Mouse (Mus musculus): ENCODE measurements at regions not wholly inside any gene's neighbourhood (a gene's known extent, or its start where the extent isn't known, plus 50 kb on each side); places are given as distances from the start of the nearest gene placed in this dataset.
"Not testable (repeated sequence)": the region's sequence is repeated elsewhere in the genome, so short reads cannot be mapped to it uniquely, and the experiment has no call there.

DNA sequence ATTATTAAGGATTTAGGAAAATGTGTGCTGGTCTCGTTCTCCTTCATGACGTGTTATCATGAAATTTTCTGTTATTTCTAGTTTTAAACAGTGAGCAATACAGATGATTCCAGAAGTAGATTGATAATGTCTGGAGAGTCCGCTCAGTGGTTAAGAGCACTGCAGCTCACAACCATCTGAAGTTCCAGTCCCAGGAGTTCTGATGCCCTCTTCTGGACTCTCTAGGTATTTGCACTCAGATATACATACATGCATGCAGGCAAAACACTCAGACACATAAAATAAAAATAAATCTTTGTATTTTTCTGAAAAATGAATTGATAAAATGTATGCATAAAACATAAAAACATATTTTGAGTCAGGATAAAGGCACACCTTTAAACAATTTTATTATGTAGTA is 570.1 kb upstream of the Chrm3 start:
- no peak for ATAC-seq
- H3K4me1 ChIP-seq (ENCODE audit: control insufficient read depth, insufficient read depth, low read depth, low read length), result no peaks in the 10 kb centered on the region
- 96% methylated on average over 3 of the region's 3 CpGs for WGBS

DNA sequence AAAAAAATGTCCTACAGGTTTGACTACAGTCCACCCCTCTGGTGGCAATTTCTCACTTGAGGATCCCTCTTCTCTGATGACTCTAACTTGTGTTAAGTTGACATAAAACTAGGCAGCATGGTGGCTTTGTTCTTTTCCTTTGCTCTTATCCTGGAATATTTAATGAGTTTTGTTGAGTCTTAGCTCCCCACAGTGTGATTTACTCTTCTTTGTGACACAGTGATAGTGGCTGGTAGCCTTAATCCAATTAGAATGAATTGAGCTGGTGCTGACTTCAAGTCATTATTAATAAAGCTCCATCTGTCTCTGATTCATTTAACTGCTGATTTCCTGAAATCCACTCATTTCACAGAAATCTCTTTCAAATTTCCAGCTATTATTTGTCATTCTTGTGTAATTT is 553.7 kb upstream of the Chrm3 start:
- Histone ChIP-seq H3K9me3 (ENCODE audit: control insufficient read depth, low read length) (no peaks in the 10 kb centered on the region), H3K4me3 (ENCODE audit: low read length) (no peak overlapping the region), H3K36me3 (ENCODE audit: control insufficient read depth, insufficient read depth, low read length) (no peaks in the 10 kb centered on the region), H3K4me1 (ENCODE audit: control insufficient read depth, insufficient read depth, low read depth, low read length) (no peaks in the 10 kb centered on the region), H3K9ac (ENCODE audit: low read depth, low read length) (no peak overlapping the region), H3K4me2 (ENCODE audit: low read length) (no peak overlapping the region), H3K27ac (ENCODE audit: low read depth, low read length) (no peak overlapping the region), H3K27me3 (replicated peaks; ENCODE audit: control insufficient read depth, insufficient read depth, low read length) (no peaks in the 10 kb centered on the region)
- ATAC-seq, result no peak

More for the DNA sequence above, 570.1 kb upstream of the Chrm3 start:
- Histone ChIP-seq H3K9me3 (ENCODE audit: control insufficient read depth, low read length) (no peaks in the 10 kb centered on the region), H3K9ac (ENCODE audit: low read depth, low read length) (no peak overlapping the region), H3K27ac (ENCODE audit: low read depth, low read length) (no peak overlapping the region), H3K27me3 (replicated peaks; ENCODE audit: control insufficient read depth, insufficient read depth, low read length) (no peaks in the 10 kb centered on the region), H3K36me3 (ENCODE audit: control insufficient read depth, insufficient read depth, low read length) (no peaks in the 10 kb centered on the region), H3K4me2 (ENCODE audit: low read length) (no peak overlapping the region), H3K4me3 (ENCODE audit: low read length) (no peak overlapping the region)

DNA sequence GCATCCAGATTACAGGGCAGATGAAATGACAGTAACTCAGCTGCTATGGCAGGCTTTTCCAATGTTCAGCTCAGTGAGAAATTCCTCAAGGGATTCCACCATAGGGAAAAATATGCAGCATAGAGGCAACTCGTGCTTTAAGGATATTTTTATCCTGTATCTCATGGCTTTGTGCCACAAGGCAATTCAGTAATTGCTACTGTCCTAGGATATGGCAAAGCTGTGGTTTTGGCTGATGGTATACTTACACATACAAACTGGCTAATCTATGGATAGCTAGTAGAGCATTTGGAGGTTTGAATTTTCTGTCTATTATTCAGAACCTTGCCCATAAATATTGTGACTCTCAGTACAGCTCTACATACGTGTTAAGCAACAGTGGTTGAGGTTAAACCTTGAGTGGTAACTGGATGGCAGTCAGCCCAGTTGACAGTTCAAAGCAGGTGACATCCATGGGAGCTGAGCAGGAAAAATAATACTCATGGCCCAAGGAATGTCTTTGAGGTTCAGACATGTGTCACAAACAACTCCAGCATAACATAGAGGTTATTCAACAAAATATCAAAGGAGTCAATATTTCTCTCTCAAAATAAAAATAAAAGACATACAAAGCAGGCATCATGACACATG is 548.6 kb upstream of the Chrm3 start:
- ATAC-seq, result no peak
- H3K4me2 ChIP-seq (ENCODE audit: low read length), result no peak overlapping the region
- no peaks in the 10 kb centered on the region for H3K9me3 ChIP-seq (ENCODE audit: control insufficient read depth, low read length)
- H3K4me1 ChIP-seq (ENCODE audit: control insufficient read depth, insufficient read depth, low read depth, low read length), result no peaks in the 10 kb centered on the region
- H3K27me3 ChIP-seq (replicated peaks; ENCODE audit: control insufficient read depth, insufficient read depth, low read length), result no peaks in the 10 kb centered on the region
- WGBS, result 43% methylated on average over 2 of the region's 2 CpGs
- no peaks in the 10 kb centered on the region for H3K36me3 ChIP-seq (ENCODE audit: control insufficient read depth, insufficient read depth, low read length)
- H3K4me3 ChIP-seq (ENCODE audit: low read length), result no peak overlapping the region
- H3K27ac ChIP-seq (ENCODE audit: low read depth, low read length), result no peak overlapping the region
- H3K9ac ChIP-seq (ENCODE audit: low read depth, low read length), result no peak overlapping the region

DNA sequence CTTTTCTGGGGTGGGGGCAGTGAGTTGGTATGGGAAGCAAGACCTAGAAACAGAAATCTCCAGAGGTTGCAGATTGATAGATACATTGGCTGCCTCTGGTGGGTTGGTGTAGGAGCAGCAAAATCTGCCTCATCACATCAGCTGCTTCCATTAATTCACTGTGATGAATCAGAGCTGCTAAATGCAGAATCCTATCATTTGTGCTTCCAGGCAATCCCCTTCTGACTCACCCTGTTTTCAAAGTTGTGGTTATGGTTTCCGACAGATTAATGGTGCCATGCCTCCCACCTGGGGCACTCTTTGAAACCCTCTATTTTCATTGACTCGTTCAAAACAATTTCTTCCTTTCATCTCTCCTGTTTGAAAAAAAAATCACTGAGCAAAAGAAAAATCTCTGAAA is 507.2 kb upstream of the Chrm3 start:
- H3K4me3 ChIP-seq (ENCODE audit: low read length), result no peak overlapping the region
- H3K27ac ChIP-seq (ENCODE audit: low read depth, low read length), result no peak overlapping the region
- H3K9me3 ChIP-seq (ENCODE audit: control insufficient read depth, low read length), result no peaks in the 10 kb centered on the region
- no peak overlapping the region for H3K9ac ChIP-seq (ENCODE audit: low read depth, low read length)
- 66% methylated on average over 2 of the region's 2 CpGs for WGBS
- no peaks in the 10 kb centered on the region for H3K36me3 ChIP-seq (ENCODE audit: control insufficient read depth, insufficient read depth, low read length)
- H3K4me1 ChIP-seq (ENCODE audit: control insufficient read depth, insufficient read depth, low read depth, low read length), result no peaks in the 10 kb centered on the region
- H3K4me2 ChIP-seq (ENCODE audit: low read length), result no peak overlapping the region
- no peak for ATAC-seq
- H3K27me3 ChIP-seq (replicated peaks; ENCODE audit: control insufficient read depth, insufficient read depth, low read length), result no peaks in the 10 kb centered on the region

DNA sequence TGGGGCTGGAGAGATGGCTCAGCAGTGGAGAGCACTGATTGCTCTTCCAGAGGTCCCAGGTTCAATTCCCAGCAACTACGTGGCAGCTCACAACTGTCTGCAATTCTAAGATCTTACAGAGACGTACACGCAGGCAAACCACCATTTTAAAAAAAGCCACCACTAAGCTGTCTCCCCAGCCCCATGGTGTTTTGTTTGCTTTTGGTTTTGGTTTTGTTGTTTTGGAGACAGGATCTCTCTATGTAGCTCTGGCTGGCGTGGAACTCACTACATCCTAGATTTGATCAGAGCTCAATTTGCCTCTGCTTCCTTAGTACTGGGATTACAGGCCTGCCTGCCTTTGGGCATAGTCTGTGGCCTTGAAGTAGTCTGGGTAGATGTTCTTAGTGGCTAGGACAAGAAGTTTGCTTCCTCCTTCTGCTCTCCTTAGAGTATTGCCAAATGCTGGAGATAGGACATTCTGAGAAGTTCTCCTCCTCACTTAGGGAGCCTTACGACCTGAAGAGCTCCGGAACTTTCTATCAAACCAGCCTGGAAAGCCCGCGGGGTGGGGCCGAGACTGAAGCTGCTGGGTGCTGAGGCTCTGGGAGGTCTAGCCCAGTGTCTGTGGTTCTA is 495.4 kb upstream of the Chrm3 start:
- ATAC-seq; H3K4me1 ChIP-seq (ENCODE audit: control insufficient read depth, insufficient read depth, low read depth, low read length); H3K9ac ChIP-seq (ENCODE audit: low read depth, low read length); H3K4me3 ChIP-seq (ENCODE audit: low read length); H3K27ac ChIP-seq (ENCODE audit: low read depth, low read length); H3K9me3 ChIP-seq (ENCODE audit: control insufficient read depth, low read length); H3K36me3 ChIP-seq (ENCODE audit: control insufficient read depth, insufficient read depth, low read length); H3K4me2 ChIP-seq (ENCODE audit: low read length); H3K27me3 ChIP-seq (replicated peaks; ENCODE audit: control insufficient read depth, insufficient read depth, low read length): not testable (repeated sequence)
- WGBS, result 91% methylated on average over 9 of the region's 9 CpGs

DNA sequence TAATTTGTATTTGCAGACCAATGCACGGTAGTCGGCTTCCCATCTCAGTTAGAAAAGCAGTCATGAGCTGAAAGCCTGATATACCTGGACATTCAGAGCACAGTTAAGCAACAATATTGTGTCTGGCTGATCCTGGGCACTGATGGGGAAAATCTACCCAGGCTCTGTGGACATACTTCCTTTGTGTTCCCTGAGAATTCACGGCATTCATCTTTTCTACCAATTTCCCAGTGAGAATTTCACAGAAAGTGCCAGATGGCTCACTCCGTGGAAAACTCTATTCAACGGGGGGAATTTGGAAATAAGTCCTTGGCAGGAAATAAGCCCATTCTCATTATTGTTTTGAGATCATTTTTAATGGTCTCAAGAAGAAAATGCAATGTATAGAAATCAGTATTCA is 484.6 kb upstream of the Chrm3 start:
- no peak overlapping the region for H3K9ac ChIP-seq (ENCODE audit: low read depth, low read length)
- H3K27me3 ChIP-seq (replicated peaks; ENCODE audit: control insufficient read depth, insufficient read depth, low read length), result no peaks in the 10 kb centered on the region
- no peak overlapping the region for H3K27ac ChIP-seq (ENCODE audit: low read depth, low read length)
- no peaks in the 10 kb centered on the region for H3K4me1 ChIP-seq (ENCODE audit: control insufficient read depth, insufficient read depth, low read depth, low read length)
- 65% methylated on average over 5 of the region's 5 CpGs for WGBS
- no peaks in the 10 kb centered on the region for H3K36me3 ChIP-seq (ENCODE audit: control insufficient read depth, insufficient read depth, low read length)
- H3K9me3 ChIP-seq (ENCODE audit: control insufficient read depth, low read length), result no peaks in the 10 kb centered on the region
- no peak overlapping the region for H3K4me3 ChIP-seq (ENCODE audit: low read length)
- H3K4me2 ChIP-seq (ENCODE audit: low read length), result no peak overlapping the region
- no peak for ATAC-seq

DNA sequence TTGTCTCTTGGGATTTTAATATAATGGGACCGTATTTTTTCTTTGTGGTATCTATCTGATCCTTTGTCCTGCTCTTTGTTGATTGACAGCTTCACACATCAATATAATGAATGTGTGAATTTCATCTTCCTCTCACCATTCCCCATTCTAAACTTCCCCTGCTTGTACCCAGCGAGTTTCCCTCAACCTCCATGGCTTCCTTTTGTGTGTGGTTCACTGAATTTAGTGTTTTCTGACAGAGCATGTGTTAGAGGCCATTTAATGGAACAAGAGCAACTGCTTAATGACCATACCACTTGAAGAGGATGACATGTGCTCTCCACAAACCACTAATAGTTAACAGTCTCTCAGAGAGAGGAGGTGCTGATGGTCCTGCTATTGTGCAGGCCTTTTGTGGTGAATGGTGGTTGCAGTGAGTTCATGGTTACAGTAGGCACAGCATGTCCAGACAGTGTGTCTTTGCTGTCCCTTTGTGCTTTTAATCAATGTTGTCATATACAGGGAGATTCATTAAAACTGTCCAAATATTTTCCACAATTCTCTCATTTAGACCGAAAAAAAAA is 438.8 kb upstream of the Chrm3 start:
- WGBS, result 71% methylated on average over 3 of the region's 3 CpGs
- no peak for ATAC-seq
- H3K27ac ChIP-seq (ENCODE audit: low read depth, low read length), result no peak overlapping the region

More for the DNA sequence above, 438.8 kb upstream of the Chrm3 start:
- H3K27me3 ChIP-seq (replicated peaks; ENCODE audit: control insufficient read depth, insufficient read depth, low read length), result no peaks in the 10 kb centered on the region
- H3K36me3 ChIP-seq (ENCODE audit: control insufficient read depth, insufficient read depth, low read length), result no peaks in the 10 kb centered on the region
- no peaks in the 10 kb centered on the region for H3K9me3 ChIP-seq (ENCODE audit: control insufficient read depth, low read length)
- no peaks in the 10 kb centered on the region for H3K4me1 ChIP-seq (ENCODE audit: control insufficient read depth, insufficient read depth, low read depth, low read length)
- no peak overlapping the region for H3K9ac ChIP-seq (ENCODE audit: low read depth, low read length)
- no peak overlapping the region for H3K4me3 ChIP-seq (ENCODE audit: low read length)
- H3K4me2 ChIP-seq (ENCODE audit: low read length), result no peak overlapping the region
